Mouse (Mus musculus) MEL (cell line): ENCODE measurements at regions not wholly inside any gene's neighbourhood (a gene's known extent, or its start where the extent isn't known, plus 50 kb on each side); places are given as distances from the start of the nearest gene placed in this dataset.

Experiments used
- JUND ChIP-seq: IDR thresholded peaks from 2 replicates; pipeline ENCODE4 v1.6.1; 2011; ENCODE audit warnings: low read depth, mild to moderate bottlenecking, improper control_type of control experiment, low read length
- USF2 ChIP-seq, 2 experiments: IDR thresholded peaks; 2 replicates each; pipeline ENCODE4 v1.6.1; 2011 to 2012; ENCODE audit warnings: improper control_type of control experiment in 2 of 2, low read length in 2 of 2, borderline replicate concordance in 1 of 2, inconsistent platforms in 1 of 2, low read depth in 1 of 2, mild to moderate bottlenecking in 1 of 2; ENCODE audit not compliant: insufficient read depth in 1 of 2

DNA sequence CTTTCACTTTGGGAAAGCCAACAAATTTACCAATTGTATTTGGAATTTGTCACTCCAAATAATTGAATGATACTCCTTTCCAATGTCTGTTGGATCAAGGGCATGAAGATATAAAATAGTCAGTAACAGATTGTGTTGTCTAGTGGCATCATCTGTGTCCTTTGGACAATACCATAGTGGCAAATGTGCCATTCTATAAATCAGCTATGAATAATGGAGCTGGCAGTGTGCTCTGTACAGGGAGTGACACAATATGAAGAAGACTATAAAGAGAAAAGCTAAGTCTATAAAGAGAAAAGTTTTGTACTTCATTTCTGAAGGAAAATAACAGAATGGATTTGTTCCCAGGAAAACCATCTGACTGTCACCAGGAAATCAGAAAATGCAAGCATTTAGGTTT lies 402.8 kb upstream of the Fsip2 start:
- TF ChIP-seq JUND = no peak
- no peak for TF ChIP-seq USF2 (IDR thresholded peaks at IDR 0.05; ENCODE audit: borderline replicate concordance in 1 of 2, insufficient read depth in 1 of 2, low read depth in 1 of 2, low read length in 2 of 2)
